Mouse (Mus musculus) cerebellum, adult 9-10 months (tissue): ENCODE measurements around the gene Slc44a1.

Experiments used
- DNase-seq: peaks from one replicate; pipeline ENCODE4 v3.0.0; 2022

Gene Slc44a1

GRCm38 (mm10) chr4:53431585-53432234 lies 8.5 kb upstream of the Slc44a1 start:
- DNase-seq: peak; percentile 68

DNA sequence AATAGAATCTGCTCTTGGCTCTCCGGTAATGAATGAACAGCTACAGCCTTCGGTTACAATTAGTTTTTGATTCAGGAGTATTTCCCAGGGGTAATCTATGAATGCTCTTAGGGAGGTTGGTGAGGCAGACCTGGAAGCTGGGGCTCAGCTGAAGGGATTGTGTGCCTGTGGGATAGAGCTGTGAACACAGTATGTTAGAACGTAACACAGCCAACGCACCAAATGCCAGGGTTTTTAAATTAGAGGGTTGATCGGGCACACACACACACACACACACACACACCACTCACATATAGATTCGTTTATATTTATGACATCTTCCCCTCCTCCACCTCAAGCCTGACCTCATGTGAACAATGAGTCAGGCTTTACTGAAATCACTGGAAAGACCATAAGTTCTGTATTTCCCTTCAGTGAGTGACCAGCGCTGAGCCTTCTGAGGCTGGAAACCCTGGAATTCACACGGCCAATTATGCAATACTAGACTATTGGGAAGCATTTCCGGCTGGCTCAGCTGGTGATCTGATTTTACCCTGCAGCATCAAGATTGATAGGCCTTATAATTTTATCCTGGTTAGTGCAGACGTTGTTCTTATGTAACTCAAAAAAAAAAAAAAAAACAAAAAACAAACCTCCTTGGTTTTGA lies 3.0 kb upstream of the Slc44a1 start:
- DNase-seq: peak; percentile 18

- peak; percentile 18 for DNase-seq
These were observed 1.8 kb upstream of the Slc44a1 start for GRCm38 (mm10) chr4:53438386-53438785.

DNA sequence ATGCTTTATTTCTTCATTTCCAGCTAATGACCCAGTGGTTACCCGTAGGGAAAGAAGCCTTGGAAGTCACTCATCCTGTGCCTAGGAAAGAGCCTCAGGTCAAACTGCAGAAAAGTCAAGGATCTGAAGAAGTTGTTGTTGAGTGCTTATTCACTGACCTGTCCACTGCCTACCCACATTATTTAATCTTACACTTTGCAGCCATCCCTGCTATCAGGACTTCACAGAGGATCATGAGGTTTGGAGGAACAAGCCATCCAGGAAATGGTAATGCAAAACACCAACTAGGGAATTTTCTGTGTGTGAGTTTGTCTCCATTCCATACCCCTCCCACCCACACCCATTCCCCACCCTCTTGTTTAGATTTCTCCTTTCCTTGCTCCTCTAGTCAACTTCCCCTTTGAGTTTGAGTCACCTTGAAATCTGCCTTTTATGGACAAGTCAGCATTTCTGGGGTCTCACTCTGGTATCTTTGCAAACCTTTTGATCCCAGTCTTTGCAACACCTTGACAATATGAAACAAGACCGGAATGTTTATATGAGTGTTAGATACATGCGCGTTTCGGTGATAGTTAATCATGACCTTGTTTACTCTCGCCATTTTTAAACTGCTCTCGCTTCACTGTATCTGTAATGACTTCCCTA lies 1.3 kb upstream of the Slc44a1 start:
- DNase-seq: peak; percentile 52

DNA sequence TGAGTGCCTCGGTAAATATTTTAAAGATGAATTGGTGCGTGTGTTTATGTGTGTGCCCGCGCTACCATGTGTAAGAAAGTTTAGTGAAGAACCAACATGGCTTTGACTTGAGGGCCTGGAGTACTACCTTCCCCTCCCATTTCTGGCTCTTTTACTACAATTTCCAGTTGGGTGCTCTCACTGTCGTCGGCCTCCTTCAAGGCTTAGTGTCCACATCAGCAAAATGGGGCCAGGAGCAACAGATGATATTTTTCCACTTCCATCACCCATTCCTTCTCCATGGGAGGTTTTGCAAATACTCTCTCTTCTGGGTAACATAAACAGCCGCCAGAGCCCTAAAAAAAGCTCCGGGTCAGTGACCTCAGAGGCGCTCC lies 590 bp upstream of the Slc44a1 start:
- peak; percentile 82 for DNase-seq

DNA sequence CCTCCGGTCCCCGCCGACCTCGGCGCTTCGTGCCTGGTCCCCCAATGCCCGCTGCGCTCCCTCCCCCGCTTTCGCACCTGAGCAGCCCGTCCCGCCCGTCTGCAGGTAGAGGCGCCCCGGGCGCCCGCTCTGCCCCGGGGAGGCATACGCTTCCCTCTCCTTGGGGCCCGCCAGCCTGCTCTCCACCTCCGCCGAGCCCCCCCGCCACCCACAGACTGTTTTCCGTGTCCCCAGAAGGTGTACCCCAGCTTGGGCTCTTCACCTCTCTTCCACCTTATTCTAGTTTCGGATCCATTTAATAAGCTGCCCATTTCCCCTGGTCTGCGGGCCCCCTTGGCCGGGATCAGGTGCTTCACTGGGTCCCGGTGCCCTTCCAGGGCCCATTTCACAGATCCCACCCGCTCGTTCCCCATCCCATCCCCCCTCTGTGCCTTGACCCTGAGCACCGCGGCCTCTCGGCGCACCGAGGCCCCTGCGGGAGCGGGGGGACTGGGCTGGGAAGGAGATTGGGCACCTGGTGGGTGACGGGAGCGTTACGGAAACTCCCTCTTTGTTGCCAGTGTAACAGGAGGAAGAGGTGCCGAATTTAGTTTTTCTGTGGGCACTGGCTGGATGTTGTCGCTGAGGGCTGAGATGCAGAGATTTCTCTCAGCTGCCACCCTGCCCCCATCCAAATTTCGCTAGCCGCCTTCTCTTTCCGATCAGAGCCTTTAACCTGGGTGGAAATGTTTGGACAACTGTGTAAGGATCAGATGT lies 781 bp downstream of the Slc44a1 start:
- peak; percentile 81 for DNase-seq

DNA sequence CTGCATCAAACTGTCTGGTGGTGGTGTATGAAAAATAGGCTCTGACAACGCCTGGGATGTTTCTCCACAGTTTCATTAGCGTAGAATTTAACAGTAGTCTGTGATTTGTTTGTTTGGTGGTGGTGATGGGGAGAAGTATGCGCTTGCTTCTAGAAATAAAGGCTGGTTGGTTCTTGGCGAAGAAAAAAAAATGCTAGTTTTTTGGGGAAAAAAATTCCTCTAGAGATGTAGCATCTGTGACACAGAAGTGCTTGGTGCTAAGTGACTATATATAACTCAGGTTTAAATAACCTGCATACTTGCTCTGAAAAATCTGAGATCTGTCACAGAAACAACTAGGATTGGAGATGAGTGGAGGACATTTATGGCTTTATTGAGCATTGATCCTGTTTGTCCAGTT lies 1.5 kb downstream of the Slc44a1 start:
- DNase-seq: no peak

DNA sequence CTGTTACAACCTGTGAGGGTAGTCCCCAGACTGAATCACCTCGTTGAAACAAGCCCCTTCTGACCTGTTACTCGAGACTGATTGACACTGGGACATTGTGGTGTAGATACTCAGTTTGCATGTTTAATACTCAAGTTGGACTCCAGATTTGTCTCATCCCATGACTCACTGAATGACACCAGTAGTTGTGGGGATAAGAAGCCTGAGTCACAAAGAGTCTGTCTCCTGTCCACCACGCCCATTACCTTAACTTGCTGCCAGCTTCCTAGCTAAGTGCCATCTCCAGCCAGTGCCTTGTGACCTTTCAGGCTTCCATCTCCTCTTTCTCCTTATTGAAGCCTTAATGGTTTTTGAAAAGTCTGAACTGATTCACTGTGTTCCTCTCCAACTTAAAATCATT lies 6.0 kb downstream of the Slc44a1 start:
- DNase-seq: peak; percentile 11

GRCm38 (mm10) chr4:53447773-53448172 lies 7.6 kb downstream of the Slc44a1 start:
- no peak for DNase-seq

- DNase-seq: no peak
These were observed 10.5 kb downstream of the Slc44a1 start for GRCm38 (mm10) chr4:53450736-53451135.

- no peak for DNase-seq
These were observed 11.7 kb downstream of the Slc44a1 start for GRCm38 (mm10) chr4:53451887-53452286.

DNA sequence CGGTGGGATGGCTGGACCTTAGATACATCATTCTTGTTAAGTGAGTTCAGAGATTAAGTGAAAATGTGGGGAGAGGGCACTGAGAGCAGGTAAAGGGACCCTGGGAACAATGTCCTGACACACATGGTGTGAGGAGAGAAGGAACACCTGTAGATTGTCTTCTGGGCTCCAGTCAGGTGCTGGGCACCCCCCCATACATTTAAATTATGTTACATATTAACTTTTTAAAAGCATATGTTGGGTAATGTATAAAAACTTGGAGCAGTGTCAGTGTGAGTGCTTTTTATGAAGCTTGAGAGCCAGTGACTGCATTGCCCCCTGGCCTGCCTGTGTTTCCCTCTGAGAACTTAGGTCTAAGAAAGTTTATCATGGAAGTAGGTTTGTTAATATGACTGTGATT lies 12.2 kb downstream of the Slc44a1 start:
- no peak for DNase-seq

GRCm38 (mm10) chr4:53452976-53453889 lies 13.0 kb downstream of the Slc44a1 start:
- DNase-seq: no peak

DNA sequence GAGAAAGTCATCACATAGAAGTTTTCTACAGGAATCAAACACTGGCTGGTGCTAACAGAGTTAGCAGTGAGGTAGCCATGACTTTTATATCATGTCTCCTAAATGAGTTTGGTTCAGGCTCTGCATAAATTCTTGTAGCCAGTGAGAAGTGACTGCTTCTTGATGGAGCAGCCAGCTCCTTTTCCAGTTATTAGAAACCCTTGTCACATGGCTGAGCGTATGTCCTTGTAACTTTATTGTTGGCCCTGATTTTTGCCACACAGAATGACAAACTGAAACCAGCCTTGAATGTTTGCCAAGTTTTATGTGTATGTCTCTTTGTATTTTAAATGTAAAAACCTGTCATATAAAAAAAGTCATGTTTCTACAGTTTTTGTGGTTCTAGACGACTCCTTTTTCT lies 15.7 kb downstream of the Slc44a1 start:
- DNase-seq: no peak

DNA sequence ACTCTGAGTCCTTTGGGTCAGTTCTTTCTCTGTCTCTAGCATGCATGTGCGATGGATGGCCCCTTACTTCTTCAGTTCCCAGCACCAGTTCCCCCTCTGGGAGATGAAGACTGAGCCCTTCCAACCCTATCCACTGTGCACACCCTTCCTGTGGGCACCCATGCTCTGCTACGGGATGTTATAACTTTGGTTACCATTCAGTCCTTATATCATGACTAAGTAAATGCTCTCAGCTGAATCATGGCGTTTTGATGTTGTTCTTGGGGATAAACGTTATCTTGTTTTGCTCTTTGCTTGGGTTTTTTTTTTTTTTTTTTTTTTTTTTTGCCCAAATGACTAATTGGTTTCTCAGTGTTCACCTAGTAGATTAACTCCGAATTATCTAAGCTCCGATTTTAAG lies 16.4 kb downstream of the Slc44a1 start:
- DNase-seq: no peak

- no peak for DNase-seq
These were observed 18.3 kb downstream of the Slc44a1 start for GRCm38 (mm10) chr4:53458503-53458902.

- no peak for DNase-seq
These were observed 19.5 kb downstream of the Slc44a1 start for GRCm38 (mm10) chr4:53459697-53460096.

GRCm38 (mm10) chr4:53461026-53461425 lies 20.8 kb downstream of the Slc44a1 start:
- peak; percentile 88 for DNase-seq

DNA sequence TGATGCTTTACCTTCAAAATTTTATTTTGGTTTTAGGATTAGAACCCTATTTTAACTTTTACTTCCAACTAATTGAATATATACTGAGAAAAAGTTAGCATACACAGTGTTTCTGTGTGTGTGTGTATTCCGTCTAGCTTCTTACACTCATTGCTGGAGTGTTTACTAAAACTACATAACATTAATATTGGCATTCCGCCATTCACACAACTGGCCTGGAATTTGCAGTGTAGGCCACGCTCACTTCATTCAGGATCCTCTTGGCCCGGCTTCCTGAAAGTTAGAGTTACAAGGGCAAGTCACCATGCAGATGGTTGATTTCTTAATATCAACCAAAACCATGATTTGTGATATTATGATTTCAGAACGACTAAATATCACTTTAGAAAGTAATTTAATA lies 21.9 kb downstream of the Slc44a1 start:
- no peak for DNase-seq

- no peak for DNase-seq
These were observed 22.5 kb downstream of the Slc44a1 start for GRCm38 (mm10) chr4:53462505-53463251.

DNA sequence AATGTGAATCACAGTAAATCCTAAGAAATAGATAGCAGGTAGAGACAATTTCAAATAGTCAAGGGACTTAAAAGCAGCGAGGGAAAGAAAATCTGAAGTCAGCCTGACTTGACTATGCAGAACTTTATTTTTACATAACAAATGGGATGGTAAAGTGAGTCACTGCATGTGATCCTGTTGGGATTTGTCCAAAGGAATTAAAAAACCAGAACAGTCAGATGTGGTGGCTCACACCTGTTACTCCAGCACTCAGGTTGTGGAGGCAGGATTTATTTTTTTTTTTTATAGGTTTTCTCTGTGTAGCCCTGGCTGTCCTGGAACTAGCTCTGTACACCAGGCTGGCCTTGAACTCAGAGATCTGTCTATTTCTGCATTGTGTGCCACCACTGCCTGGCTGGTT lies 25.7 kb downstream of the Slc44a1 start:
- DNase-seq: no peak

- no peak for DNase-seq
These were observed 28.8 kb downstream of the Slc44a1 start for GRCm38 (mm10) chr4:53469007-53469406.
